Mouse (Mus musculus) forebrain, postnatal 0 days (tissue): ENCODE results near the gene Prox1. TPM values are rescaled to one million over a fixed set of nuclear protein-coding genes. Genes with fewer than 3 reads are reported as not detected.

ENCODE experiments used
- ATAC-seq: fragments of 200-750 bp; cut with Nextera tagmentation; 2 replicates; pipeline ENCODE4 v1.8.0; 2017; ENCODE audit warnings: mild to moderate bottlenecking, moderate library complexity
- DNase-seq: peaks from one replicate; pipeline ENCODE4 v3.0.0-alpha.2; 2015
- H3K27ac ChIP-seq: fragments of 300-500 bp; sonication (generic); 2 replicates; pipeline ENCODE4 v1.5.1; 2014; ENCODE audit warnings: low read depth, mild to moderate bottlenecking, antibody characterized with exemption, low read length, moderate library complexity, mixed read lengths
- H3K27me3 ChIP-seq: fragments of 300-500 bp; sonication (generic); 2 replicates; pipeline ENCODE4 v1.6.1; 2014; ENCODE audit warnings: mild to moderate bottlenecking, low read length, mixed read lengths; ENCODE audit not compliant: insufficient read depth
- H3K36me3 ChIP-seq: fragments of 300-500 bp; sonication (generic); 2 replicates; pipeline ENCODE4 v1.6.1; 2014; ENCODE audit warnings: mild to moderate bottlenecking, moderate library complexity; ENCODE audit not compliant: insufficient read depth
- H3K4me1 ChIP-seq: fragments of 300-500 bp; sonication (generic); 2 replicates; pipeline ENCODE4 v1.6.1; 2014; ENCODE audit warnings: antibody characterized with exemption; ENCODE audit not compliant: insufficient read depth
- H3K4me2 ChIP-seq: fragments of 300-500 bp; sonication (generic); 2 replicates; pipeline ENCODE4 v1.6.1; 2014; ENCODE audit warnings: low read depth, mild to moderate bottlenecking, moderate library complexity
- H3K4me3 ChIP-seq: fragments of 300-500 bp; sonication (generic); 2 replicates; pipeline ENCODE4 v1.5.1; 2014; ENCODE audit warnings: low read depth, low read length, mixed read lengths
- H3K9ac ChIP-seq: fragments of 300-500 bp; sonication (generic); 2 replicates; pipeline ENCODE4 v1.6.1; 2014; ENCODE audit warnings: mild to moderate bottlenecking
- H3K9me3 ChIP-seq: fragments of 300-500 bp; sonication (generic); 2 replicates; pipeline ENCODE4 v1.6.1; 2016; ENCODE audit warnings: low read length
- CTCF ChIP-seq: sonication (generic); IDR thresholded peaks from 2 replicates; pipeline ENCODE4 v1.5.1; 2016; ENCODE audit warnings: antibody characterized with exemption, control low read depth, low read depth
- WGBS: fragments of 180-500 bp; shearing (Covaris S2); extraction: QIAGEN DNeasy Blood & Tissue Kit; methylation state at CpG from one replicate; pipeline ENCODE4 v1.1.7; 2014; 5-methylcytosine and 5-hydroxymethylcytosine counted together
- polyA plus RNA-seq: library from polyadenylated mRNA; unstranded; fragments of >200 nt; fragmentation: Nextera tagmentation; extraction: Ambion mirVana; gene quantifications from 2 replicates; pipeline ENCODE4 v1.2.1, GENCODE M21; 2015
- total RNA-seq: library from RNA; depleted of rRNA; stranded (reverse); fragments of >200 nt; gene quantifications from 2 replicates; pipeline ENCODE4 v1.2.3, GENCODE M21; 2014

Prox1 gene
- total and polyA plus RNA-seq, 2 experiments from 2014 or later: 16.2 to 24.8 TPM

DNA sequence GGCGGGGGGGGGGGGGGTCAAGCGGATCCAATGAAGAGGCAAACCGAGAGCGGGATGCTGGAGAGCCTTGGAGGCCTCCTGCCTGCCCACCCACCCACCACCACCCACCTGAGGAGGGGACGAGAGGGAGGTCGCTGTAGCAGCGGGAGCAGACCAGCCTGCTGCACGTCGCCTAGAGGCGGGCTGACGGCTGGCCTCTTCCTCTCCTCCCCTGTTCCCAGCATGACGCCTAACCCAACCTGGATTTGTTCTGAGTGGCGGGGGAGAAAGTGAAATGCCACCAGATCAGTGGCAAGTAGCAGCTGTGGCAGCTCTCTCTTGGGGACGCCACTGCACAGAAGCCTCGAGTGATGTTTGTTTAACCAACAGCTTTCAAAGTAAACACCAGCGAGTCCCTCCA lies 3.1 kb upstream of the Prox1 start:
- DNase-seq: no peak

DNA sequence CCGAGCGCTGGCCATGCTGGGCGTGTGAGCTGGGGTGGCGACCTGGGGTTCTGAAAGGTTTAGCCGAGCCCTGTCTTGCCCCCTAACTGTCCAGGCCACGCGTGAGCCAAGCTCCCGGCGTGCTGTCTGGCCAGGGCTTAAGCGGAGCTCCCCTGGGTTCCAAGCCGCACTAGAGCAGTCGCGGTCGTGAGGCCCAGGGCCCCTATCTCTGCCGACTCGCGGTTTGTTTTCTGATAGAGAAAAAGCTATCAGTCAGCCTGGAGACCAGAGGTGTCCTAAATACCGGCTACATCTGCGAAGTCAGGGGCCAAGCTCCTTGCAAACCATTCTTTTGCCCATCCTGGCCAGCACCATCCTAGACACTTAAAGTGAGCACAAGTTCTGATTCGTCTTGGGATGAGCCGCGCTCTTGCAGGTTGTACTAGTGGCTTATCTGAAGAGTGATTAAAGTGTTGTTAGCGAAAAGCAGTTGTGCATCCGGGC lies 2.5 kb upstream of the Prox1 start:
- H3K4me2 ChIP-seq: peak overlapping the region; percentile 19; the same call in 1 of the 2 replicates
- 0 out of 2 replicates have a peak, but pooled peaks cover 8% of the 10 kb centered on the region for H3K4me1 ChIP-seq
- 9% methylated on average over 24 of the region's 24 CpGs for WGBS
- H3K9ac ChIP-seq: no peak overlapping the region
- DNase-seq: no peak
- no peaks in the 10 kb centered on the region for H3K9me3 ChIP-seq
- TF ChIP-seq CTCF: no peak
- H3K4me3 ChIP-seq: no peak overlapping the region
- H3K27ac ChIP-seq: no peak overlapping the region
- H3K27me3 ChIP-seq: peaks cover 47% of the 10 kb centered on the region
- H3K36me3 ChIP-seq: no peaks in the 10 kb centered on the region
- no peak for ATAC-seq

More for the DNA sequence above, 3.1 kb upstream of the Prox1 start:
- WGBS: 10% methylated on average over 16 of the region's 16 CpGs
- no peak for TF ChIP-seq CTCF
- ATAC-seq: no peak
- Histone ChIP-seq H3K4me1 (0 out of 2 replicates have a peak, but pooled peaks cover 8% of the 10 kb centered on the region), H3K4me3 (no peak overlapping the region), H3K4me2 (0 out of 2 replicates have a peak overlapping the region, but pooled peaks have one; percentile 8), H3K9me3 (no peaks in the 10 kb centered on the region), H3K27ac (no peak overlapping the region), H3K27me3 (peaks cover 47% of the 10 kb centered on the region), H3K36me3 (no peaks in the 10 kb centered on the region), H3K9ac (no peak overlapping the region)

DNA sequence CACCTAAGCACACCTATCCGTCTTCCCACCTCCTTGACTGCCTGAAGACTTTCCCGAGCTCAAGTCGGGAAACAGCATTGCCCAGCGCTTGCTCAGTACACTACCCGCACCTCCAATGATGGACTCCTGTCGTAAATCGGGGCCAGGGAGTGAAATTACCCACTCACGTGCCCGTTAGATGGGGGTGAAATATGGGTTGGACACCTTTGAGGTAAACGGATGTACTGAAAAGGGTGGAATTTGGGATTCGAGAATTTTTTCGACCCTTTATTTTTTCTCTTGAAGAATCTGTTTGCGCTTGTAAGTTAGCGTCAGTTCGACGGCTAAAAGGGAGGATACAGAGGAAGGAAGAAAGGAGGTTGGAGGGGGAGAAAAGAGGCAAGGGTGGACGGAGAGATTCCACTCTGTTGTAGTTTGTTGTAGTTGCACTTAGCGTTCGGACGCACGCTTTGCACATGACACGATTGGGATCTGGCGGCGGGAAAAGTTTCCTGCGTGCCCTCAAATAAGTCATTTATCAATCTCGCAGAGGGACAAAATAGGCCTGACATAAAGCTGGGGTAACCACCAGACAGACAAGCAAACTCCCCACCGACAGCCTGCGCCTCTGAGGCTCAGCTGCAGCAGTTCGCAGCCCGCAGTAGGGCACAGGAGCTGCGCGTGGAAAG lies 1.9 kb upstream of the Prox1 start:
- Histone ChIP-seq H3K36me3 (no peaks in the 10 kb centered on the region), H3K4me2 (peak overlapping the region; percentile 19; the same call in 1 of the 2 replicates), H3K27me3 (peaks cover 52% of the 10 kb centered on the region), H3K9ac (no peak overlapping the region), H3K27ac (no peak overlapping the region), H3K9me3 (no peaks in the 10 kb centered on the region), H3K4me3 (no peak overlapping the region), H3K4me1 (0 out of 2 replicates have a peak, but pooled peaks cover 8% of the 10 kb centered on the region)
- TF ChIP-seq CTCF: no peak
- DNase-seq (no peak), ATAC-seq (no peak)
- 5% methylated on average over 32 of the region's 32 CpGs for WGBS

DNA sequence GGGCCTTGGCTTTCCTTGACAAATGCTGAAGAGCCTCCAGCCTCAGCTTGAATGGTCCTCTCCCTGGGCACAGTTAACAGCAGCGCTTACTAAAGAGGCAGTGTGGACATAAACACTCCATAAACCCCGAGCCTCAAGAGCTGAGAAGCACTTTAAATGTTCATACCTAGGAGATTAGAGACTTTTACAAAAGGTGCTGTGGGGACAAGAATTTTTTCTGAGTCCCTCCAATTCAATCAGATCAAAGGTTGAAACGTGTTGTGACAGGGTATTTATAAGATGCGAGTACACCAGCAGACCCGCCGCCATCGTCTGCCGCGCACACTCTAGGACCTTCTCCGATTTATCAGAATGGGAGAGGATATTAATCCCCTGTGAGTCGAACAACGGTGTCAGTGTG lies 1.2 kb upstream of the Prox1 start:
- 0 out of 2 replicates have a peak, but pooled peaks cover 8% of the 10 kb centered on the region for H3K4me1 ChIP-seq
- H3K27me3 ChIP-seq: peaks cover 54% of the 10 kb centered on the region
- H3K36me3 ChIP-seq: no peaks in the 10 kb centered on the region
- H3K9me3 ChIP-seq: no peaks in the 10 kb centered on the region
- 3% methylated on average over 12 of the region's 12 CpGs for WGBS
- 0 out of 2 replicates have a peak overlapping the region, but pooled peaks have one; percentile 97 for H3K4me2 ChIP-seq
- no peak overlapping the region for H3K9ac ChIP-seq
- DNase-seq (no peak), ATAC-seq (no peak)
- no peak overlapping the region for H3K27ac ChIP-seq
- TF ChIP-seq CTCF: no peak
- peak overlapping the region; percentile 58; the same call in 1 of the 2 replicates for H3K4me3 ChIP-seq

DNA sequence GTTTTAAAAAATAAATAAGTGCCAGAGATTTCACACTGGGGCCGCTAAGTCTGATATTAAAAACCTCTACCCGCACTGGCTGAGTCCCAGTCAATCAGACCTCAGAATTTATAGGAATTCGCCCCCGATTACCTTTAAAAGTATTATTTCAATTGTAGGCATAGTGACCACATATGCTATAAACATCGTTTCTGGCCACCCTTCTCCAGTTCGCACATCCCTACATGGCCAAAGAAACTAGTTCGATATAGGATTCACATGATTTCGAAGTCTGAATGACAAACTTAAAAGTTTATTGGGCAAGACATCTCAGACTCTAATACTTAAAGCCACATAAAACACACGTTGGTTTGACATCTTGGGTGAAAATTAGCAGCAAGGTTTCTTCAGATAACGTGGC lies 827 bp upstream of the Prox1 start:
- 8% methylated on average over 10 of the region's 10 CpGs for WGBS
- Histone ChIP-seq H3K36me3 (no peaks in the 10 kb centered on the region), H3K4me2 (peak overlapping the region; percentile 97), H3K4me3 (peak overlapping the region; percentile 58), H3K27ac (0 out of 2 replicates have a peak overlapping the region, but pooled peaks have one; percentile 69), H3K4me1 (0 out of 2 replicates have a peak, but pooled peaks cover 8% of the 10 kb centered on the region), H3K9ac (no peak overlapping the region), H3K9me3 (no peaks in the 10 kb centered on the region), H3K27me3 (peaks cover 51% of the 10 kb centered on the region)
- no peak for ATAC-seq
- no peak for TF ChIP-seq CTCF
- no peak for DNase-seq

DNA sequence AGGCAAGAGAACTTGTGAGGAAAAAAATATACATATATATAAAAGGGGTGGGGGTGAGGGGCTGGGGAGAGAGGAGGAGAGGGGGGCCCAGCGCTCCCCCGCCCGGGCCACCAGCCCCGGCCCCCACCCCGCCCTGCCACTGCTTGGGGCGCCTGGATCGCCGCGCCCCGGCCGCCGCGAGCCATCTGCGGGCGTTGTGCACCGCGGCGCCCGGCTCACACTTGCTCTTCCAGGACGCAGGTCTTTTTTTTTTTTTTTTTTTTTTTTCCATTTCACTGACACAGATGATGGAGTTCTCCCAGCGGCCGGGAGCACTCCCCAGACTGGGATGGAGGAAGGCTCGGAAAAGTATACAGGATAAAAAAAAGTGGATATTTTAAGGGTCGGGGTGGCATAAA lies 304 bp upstream of the Prox1 start:
- Histone ChIP-seq H3K4me3 (peak overlapping the region; percentile 58), H3K4me2 (peak overlapping the region; percentile 97), H3K27ac (peak overlapping the region; percentile 69), H3K4me1 (0 out of 2 replicates have a peak, but pooled peaks cover 8% of the 10 kb centered on the region), H3K9me3 (no peaks in the 10 kb centered on the region), H3K27me3 (peaks cover 46% of the 10 kb centered on the region), H3K36me3 (no peaks in the 10 kb centered on the region), H3K9ac (peak overlapping the region; percentile 51)
- WGBS: under 1% methylated on average over 23 of the region's 24 CpGs
- DNase-seq (no peak), ATAC-seq (peak; percentile 40)
- TF ChIP-seq CTCF: no peak
